Mouse (Mus musculus) stomach, postnatal 0 days (tissue): ENCODE measurements around the gene Mdm1.

Experiments
- CTCF ChIP-seq: IDR thresholded peaks from 2 replicates; pipeline ENCODE4 v1.5.1; 2016; ENCODE audit warnings: antibody characterized with exemption, low read depth, mild to moderate bottlenecking, moderate library complexity
- EP300 ChIP-seq: optimal IDR thresholded peaks from 2 replicates; pipeline ENCODE3; 2016; ENCODE audit warnings: antibody characterized with exemption

DNA sequence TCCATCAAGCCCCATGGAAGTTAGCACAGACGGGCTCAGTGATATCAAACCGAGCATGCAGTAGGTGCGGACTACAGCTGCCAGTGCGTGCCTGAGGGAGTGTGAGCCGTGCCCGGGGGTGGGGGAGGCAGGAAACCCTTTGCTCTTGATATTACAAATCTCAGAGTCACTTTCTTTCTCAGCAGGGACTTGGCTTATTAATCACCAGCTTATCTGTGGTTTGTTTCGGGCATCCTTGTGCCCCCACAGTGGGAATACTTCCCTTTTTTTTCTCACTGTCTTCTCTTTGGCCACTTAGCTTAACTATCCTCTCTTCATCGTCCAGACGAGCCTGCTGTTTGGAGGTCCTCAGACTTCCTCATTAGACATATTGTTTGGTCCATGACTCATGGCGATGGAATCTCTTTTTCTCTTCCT is 37.1 kb downstream of the Mdm1 start:
- no peak for TF ChIP-seq CTCF
- no peak for TF ChIP-seq EP300
